Mouse (Mus musculus) spleen, embryonic (tissue): ENCODE measurements around the gene 4931428L18Rik.
"Not testable (repeated sequence)": the region's sequence is repeated elsewhere in the genome, so short reads cannot be mapped to it uniquely, and the experiment has no call there.

Experiments used
- CTCF ChIA-PET: fragments of 350-600 bp; sonication (Branson Sonifier 250); formaldehyde crosslinking; loops from one replicate; lab custom pipeline; 2022; lab: Charles Lee

4931428L18Rik gene

GRCm38 (mm10) chr1:31059806-31060205 lies 162.7 kb downstream of the 4931428L18Rik start:
- CTCF ChIA-PET = no interaction called here

GRCm38 (mm10) chr1:31058861-31059351 lies 163.6 kb downstream of the 4931428L18Rik start:
- CTCF ChIA-PET = no interaction called here

GRCm38 (mm10) chr1:31058196-31058595 lies 164.3 kb downstream of the 4931428L18Rik start:
- CTCF ChIA-PET = no interaction called here

GRCm38 (mm10) chr1:31051370-31051921 lies 171.0 kb downstream of the 4931428L18Rik start:
- CTCF ChIA-PET = no interaction called here

- CTCF ChIA-PET = no interaction called here
These were observed 172.4 kb downstream of the 4931428L18Rik start for GRCm38 (mm10) chr1:31049954-31050652.

GRCm38 (mm10) chr1:31043208-31043607 lies 179.3 kb downstream of the 4931428L18Rik start:
- CTCF ChIA-PET = no interaction called here

- CTCF ChIA-PET = no interaction called here
These were observed 179.7 kb downstream of the 4931428L18Rik start for GRCm38 (mm10) chr1:31042793-31043192.

GRCm38 (mm10) chr1:31033851-31034534 lies 188.5 kb downstream of the 4931428L18Rik start:
- CTCF ChIA-PET = no interaction called here

GRCm38 (mm10) chr1:31032351-31032750 lies 190.1 kb downstream of the 4931428L18Rik start:
- CTCF ChIA-PET = no interaction called here

- CTCF ChIA-PET = interaction anchor here (0.6 kb wide), 1 partner anchor 26 kb away, joined by 3 read pairs; no protein-coding TSS in a partner anchor
These were observed 199.3 kb downstream of the 4931428L18Rik start for GRCm38 (mm10) chr1:31023173-31023572.

- CTCF ChIA-PET = no interaction called here
These were observed 203.2 kb downstream of the 4931428L18Rik start for GRCm38 (mm10) chr1:31019283-31019682.

- CTCF ChIA-PET = no interaction called here
These were observed 205.1 kb downstream of the 4931428L18Rik start for GRCm38 (mm10) chr1:31017377-31017776.

- CTCF ChIA-PET = no interaction called here
These were observed 206.4 kb downstream of the 4931428L18Rik start for GRCm38 (mm10) chr1:31016068-31016467.

- CTCF ChIA-PET = no interaction called here
These were observed 207.2 kb downstream of the 4931428L18Rik start for GRCm38 (mm10) chr1:31015261-31015660.

- CTCF ChIA-PET = not testable (repeated sequence)
These were observed 244.6 kb downstream of the 4931428L18Rik start, which contains the start of gene AC153137.1 for GRCm38 (mm10) chr1:30977868-30978267. TSS of gene AC153137.1 (minus strand) at chr1:30977968.

GRCm38 (mm10) chr1:30977239-30977638 lies 245.2 kb downstream of the 4931428L18Rik start:
- CTCF ChIA-PET = not testable (repeated sequence)

GRCm38 (mm10) chr1:30951795-30952194 lies 270.7 kb downstream of the 4931428L18Rik start:
- CTCF ChIA-PET = no interaction called here

GRCm38 (mm10) chr1:30950456-30950835 lies 272.0 kb downstream of the 4931428L18Rik start:
- CTCF ChIA-PET = no interaction called here

- CTCF ChIA-PET = no interaction called here
These were observed 272.6 kb downstream of the 4931428L18Rik start for GRCm38 (mm10) chr1:30949710-30950455.

GRCm38 (mm10) chr1:30948950-30949639 lies 273.4 kb downstream of the 4931428L18Rik start:
- CTCF ChIA-PET = interaction anchor here (0.5 to 0.6 kb wide), 2 partner anchors 87 to 204 kb away, joined by 3 to 5 read pairs; no protein-coding TSS in a partner anchor
